Mouse (Mus musculus): ENCODE measurements around the gene Hint2.

- TF ChIP-seq CTCF (IDR thresholded peaks at IDR 0.05; ENCODE audit: borderline replicate concordance, insufficient read depth, low read depth, low read length) (peak; percentile 20; the same call in 1 of the 2 replicates), POLR2A (IDR thresholded peaks at IDR 0.05; ENCODE audit: borderline replicate concordance, insufficient read depth, low read length) (no peak)
These were observed 47.2 kb upstream of the Hint2 start for GRCm38 (mm10) chr4:43703439-43703838.

Data from cerebellum, adult 2 months (tissue).